Mouse (Mus musculus) right cerebral cortex, postnatal 14 days (tissue): ENCODE measurements around the gene Adh7.

Experiments
- DNase-seq: peaks from one replicate; pipeline ENCODE4 v3.0.0; 2022

The Adh7 gene

GRCm38 (mm10) chr3:138224363-138224954, 6.9 kb downstream of the Adh7 start:
- DNase-seq, result no peak

GRCm38 (mm10) chr3:138225331-138225730, 7.8 kb downstream of the Adh7 start:
- DNase-seq, result no peak

- DNase-seq, result no peak
These were observed 8.3 kb downstream of the Adh7 start for GRCm38 (mm10) chr3:138225853-138226252.

GRCm38 (mm10) chr3:138226476-138226875, 8.9 kb downstream of the Adh7 start:
- no peak for DNase-seq

- DNase-seq, result no peak
These were observed 9.5 kb downstream of the Adh7 start for GRCm38 (mm10) chr3:138227082-138227481.

GRCm38 (mm10) chr3:138227782-138228181, 10.2 kb downstream of the Adh7 start:
- no peak for DNase-seq

GRCm38 (mm10) chr3:138229448-138229847, 11.9 kb downstream of the Adh7 start:
- DNase-seq, result no peak

- DNase-seq, result no peak
These were observed 12.7 kb downstream of the Adh7 start for GRCm38 (mm10) chr3:138230266-138230665.

- DNase-seq, result no peak
These were observed 14.0 kb downstream of the Adh7 start for GRCm38 (mm10) chr3:138231531-138231930.

- no peak for DNase-seq
These were observed 19.1 kb downstream of the Adh7 start for GRCm38 (mm10) chr3:138236546-138237163.

GRCm38 (mm10) chr3:138238046-138238445, 20.5 kb downstream of the Adh7 start:
- DNase-seq, result no peak

- DNase-seq, result no peak
These were observed 21.9 kb downstream of the Adh7 start for GRCm38 (mm10) chr3:138239461-138239860.

- DNase-seq, result no peak
These were observed 22.9 kb downstream of the Adh7 start for GRCm38 (mm10) chr3:138240411-138240810.

GRCm38 (mm10) chr3:138240942-138241341, 23.4 kb downstream of the Adh7 start:
- DNase-seq, result no peak

- DNase-seq, result no peak
These were observed 23.8 kb downstream of the Adh7 start for GRCm38 (mm10) chr3:138241371-138241770.

- DNase-seq, result no peak
These were observed 24.6 kb downstream of the Adh7 start for GRCm38 (mm10) chr3:138242021-138242726.

GRCm38 (mm10) chr3:138242933-138243332, 25.4 kb downstream of the Adh7 start:
- no peak for DNase-seq

- DNase-seq, result no peak
These were observed 26.8 kb downstream of the Adh7 start for GRCm38 (mm10) chr3:138244338-138244874.

GRCm38 (mm10) chr3:138246511-138247020, 29.0 kb downstream of the Adh7 start:
- no peak for DNase-seq

GRCm38 (mm10) chr3:138247241-138247640, 29.7 kb downstream of the Adh7 start:
- DNase-seq, result no peak

- DNase-seq, result no peak
These were observed 30.5 kb downstream of the Adh7 start for GRCm38 (mm10) chr3:138248011-138248410.

GRCm38 (mm10) chr3:138248746-138249145, 31.2 kb downstream of the Adh7 start:
- no peak for DNase-seq

GRCm38 (mm10) chr3:138251156-138251555, 33.6 kb downstream of the Adh7 start:
- DNase-seq, result no peak

GRCm38 (mm10) chr3:138254205-138254604, 36.6 kb downstream of the Adh7 start:
- no peak for DNase-seq
